Mouse (Mus musculus): ENCODE measurements around the gene Ceacam19.
"Not testable (repeated sequence)": the region's sequence is repeated elsewhere in the genome, so short reads cannot be mapped to it uniquely, and the experiment has no call there.

GRCm38 (mm10) chr7:19930481-19930880, 42.7 kb upstream of the Ceacam19 start:
- not testable (repeated sequence) for TF ChIP-seq GATA1 (IDR thresholded peaks at IDR 0.05; ENCODE audit: borderline replicate concordance, low read length); FLI1 (IDR thresholded peaks at IDR 0.05; ENCODE audit: low read length)

All from megakaryocyte, embryonic 14.5 days (primary cell).